Mouse (Mus musculus) lung, postnatal 0 days (tissue): Measurements from ENCODE around the gene Gtf2a2. TPM values are rescaled to one million over a fixed set of nuclear protein-coding genes. Genes with fewer than 3 reads are reported as not detected.
A peak's percentile ranks its signal among the peaks of the same experiment; 100 is the strongest.

Source experiments
- ATAC-seq: fragments of 200-750 bp; cut with Nextera tagmentation; 2 replicates; pipeline ENCODE4 v1.8.0; 2017; ENCODE audit warnings: moderate library complexity
- DNase-seq: peaks from one replicate; pipeline ENCODE4 v3.0.0-alpha.2; 2016; ENCODE audit warnings: low spot score
- H3K27ac ChIP-seq: fragments of 300-500 bp; sonication (generic); 2 replicates; pipeline ENCODE4 v1.5.1; 2014; ENCODE audit warnings: antibody characterized with exemption, mild to moderate bottlenecking, low read length, mixed read lengths
- H3K27me3 ChIP-seq: fragments of 300-500 bp; sonication (generic); replicated peaks from 2 replicates; pipeline ENCODE4 v1.6.1; 2014; ENCODE audit warnings: low read length, mixed read lengths; ENCODE audit not compliant: insufficient read depth
- H3K36me3 ChIP-seq: fragments of 300-500 bp; sonication (generic); 2 replicates; pipeline ENCODE4 v1.6.1; 2014; ENCODE audit warnings: low read length, mixed read lengths; ENCODE audit not compliant: insufficient read depth
- H3K4me1 ChIP-seq: fragments of 300-500 bp; sonication (generic); 2 replicates; pipeline ENCODE4 v1.6.1; 2014; ENCODE audit warnings: antibody characterized with exemption, low read depth, low read length, mixed read lengths; ENCODE audit not compliant: insufficient read depth
- H3K4me2 ChIP-seq: fragments of 300-500 bp; sonication (generic); replicated peaks from 2 replicates; pipeline ENCODE4 v1.6.1; 2014; ENCODE audit warnings: low read depth, mild to moderate bottlenecking, low read length, moderate library complexity, mixed read lengths
- H3K4me3 ChIP-seq: fragments of 300-500 bp; sonication (generic); 2 replicates; pipeline ENCODE4 v1.5.1; 2014; ENCODE audit warnings: low read depth, low read length
- H3K9ac ChIP-seq: fragments of 300-500 bp; sonication (generic); replicated peaks from 2 replicates; pipeline ENCODE4 v1.6.1; 2014; ENCODE audit warnings: low read depth, mild to moderate bottlenecking
- H3K9me3 ChIP-seq: fragments of 300-500 bp; sonication (generic); 2 replicates; pipeline ENCODE4 v1.6.1; 2016; ENCODE audit warnings: low read length, mixed read lengths
- CTCF ChIP-seq: IDR thresholded peaks from 2 replicates; pipeline ENCODE4 v1.5.1; 2016; ENCODE audit warnings: antibody characterized with exemption, mild to moderate bottlenecking
- EP300 ChIP-seq: IDR thresholded peaks from 2 replicates; pipeline ENCODE4 v1.6.1; 2016; ENCODE audit warnings: antibody characterized with exemption, mild to moderate bottlenecking, control low read depth
- WGBS: fragments of 180-500 bp; shearing (Covaris S2); extraction: QIAGEN DNeasy Blood & Tissue Kit; methylation state at CpG from one replicate; pipeline ENCODE4 v1.1.7; 2014; 5-methylcytosine and 5-hydroxymethylcytosine counted together
- polyA plus RNA-seq: library from polyadenylated mRNA; unstranded; fragments of >200 nt; fragmentation: Nextera tagmentation; extraction: Ambion mirVana; gene quantifications from 2 replicates; pipeline ENCODE4 v1.2.1, GENCODE M21; 2015

Gtf2a2 gene
- polyA plus RNA-seq, 1 experiment from 2014 or later = 142 TPM

DNA sequence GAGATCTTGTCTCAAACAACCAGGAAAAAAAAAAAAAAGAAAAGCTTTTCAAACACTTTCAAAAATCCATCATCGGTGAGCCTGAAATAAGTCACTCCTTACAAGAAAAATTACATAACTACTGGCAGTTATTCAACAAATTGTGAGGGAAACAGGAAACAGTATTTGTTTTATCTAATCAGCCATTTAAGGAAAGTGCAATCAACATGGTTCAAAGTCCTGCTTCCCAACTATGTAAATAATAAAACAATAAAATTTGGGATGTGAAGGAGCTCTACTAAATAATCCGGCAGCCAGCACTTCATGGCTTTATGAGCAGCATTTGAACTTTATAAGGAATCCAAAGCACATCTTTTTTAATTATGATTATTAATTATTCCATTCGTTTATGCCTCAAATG lies 49.7 kb downstream of the Gtf2a2 start:
- Histone ChIP-seq H3K4me1 (no peaks in the 10 kb centered on the region), H3K9ac (no peak overlapping the region), H3K4me3 (no peak overlapping the region), H3K27ac (no peak overlapping the region), H3K27me3 (no peaks in the 10 kb centered on the region), H3K36me3 (no peaks in the 10 kb centered on the region), H3K9me3 (no peaks in the 10 kb centered on the region), H3K4me2 (no peak overlapping the region)
- ATAC-seq (no peak), DNase-seq (peak; percentile 15)
- no peak for TF ChIP-seq CTCF
- no peak for TF ChIP-seq EP300
- WGBS = 44% methylated on average over 3 of the region's 3 CpGs

DNA sequence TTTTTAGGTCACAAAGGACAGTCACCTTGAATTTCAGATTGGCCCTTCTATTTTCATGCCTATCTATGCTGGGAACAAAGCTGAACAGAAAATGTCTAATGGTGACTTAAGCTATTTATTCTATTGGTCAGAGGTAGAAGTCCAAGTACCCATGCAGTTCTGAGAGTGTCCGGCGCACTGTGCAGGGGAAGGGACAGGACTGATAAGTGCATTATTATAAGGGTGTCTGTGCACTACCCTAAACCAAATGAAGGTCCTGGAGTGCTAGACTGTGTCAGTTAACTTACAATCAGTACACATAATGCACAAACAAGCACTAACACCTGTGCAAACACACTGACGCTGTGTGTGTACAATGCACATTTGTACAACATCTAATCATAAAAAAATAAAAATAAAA lies 55.1 kb downstream of the Gtf2a2 start:
- no peak overlapping the region for H3K4me3 ChIP-seq
- H3K4me1 ChIP-seq = no peaks in the 10 kb centered on the region
- H3K9me3 ChIP-seq = no peaks in the 10 kb centered on the region
- H3K4me2 ChIP-seq = no peak overlapping the region
- WGBS = 79% methylated on average over 3 of the region's 3 CpGs
- H3K27ac ChIP-seq = no peak overlapping the region
- ATAC-seq (no peak), DNase-seq (no peak)
- H3K36me3 ChIP-seq = no peaks in the 10 kb centered on the region
- no peak overlapping the region for H3K9ac ChIP-seq
- TF ChIP-seq EP300 (no peak), CTCF (no peak)
- no peaks in the 10 kb centered on the region for H3K27me3 ChIP-seq

DNA sequence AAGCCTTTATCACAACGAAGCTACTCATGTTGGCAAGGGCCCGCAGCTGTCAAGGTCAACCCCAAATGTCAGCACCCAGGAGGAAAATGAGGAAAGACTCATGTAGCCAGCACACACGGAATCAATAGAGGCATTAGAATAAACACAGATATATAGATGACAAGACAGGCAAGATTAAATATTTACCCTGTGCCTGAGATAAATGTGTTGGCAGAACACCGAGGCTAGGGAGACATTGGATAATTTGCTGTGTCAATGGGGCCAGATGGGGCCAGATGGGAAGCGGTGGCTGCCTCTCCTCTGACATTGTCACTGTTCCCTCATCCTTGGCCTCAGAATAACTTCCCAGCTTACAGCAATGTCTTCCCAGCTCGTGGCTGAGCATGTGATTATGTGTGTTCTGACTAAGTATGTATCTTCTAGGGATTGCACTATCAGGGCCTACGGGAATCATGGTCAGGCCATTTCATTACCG lies 57.6 kb downstream of the Gtf2a2 start:
- no peaks in the 10 kb centered on the region for H3K9me3 ChIP-seq
- no peak overlapping the region for H3K4me2 ChIP-seq
- H3K4me1 ChIP-seq = no peaks in the 10 kb centered on the region
- ATAC-seq (peak; percentile 76), DNase-seq (peak; percentile 74)
- TF ChIP-seq EP300 (no peak), CTCF (no peak)
- H3K27me3 ChIP-seq = no peaks in the 10 kb centered on the region
- H3K36me3 ChIP-seq = no peaks in the 10 kb centered on the region
- H3K4me3 ChIP-seq = no peak overlapping the region
- 30% methylated on average over 8 of the region's 8 CpGs for WGBS
- no peak overlapping the region for H3K27ac ChIP-seq
- H3K9ac ChIP-seq = no peak overlapping the region

DNA sequence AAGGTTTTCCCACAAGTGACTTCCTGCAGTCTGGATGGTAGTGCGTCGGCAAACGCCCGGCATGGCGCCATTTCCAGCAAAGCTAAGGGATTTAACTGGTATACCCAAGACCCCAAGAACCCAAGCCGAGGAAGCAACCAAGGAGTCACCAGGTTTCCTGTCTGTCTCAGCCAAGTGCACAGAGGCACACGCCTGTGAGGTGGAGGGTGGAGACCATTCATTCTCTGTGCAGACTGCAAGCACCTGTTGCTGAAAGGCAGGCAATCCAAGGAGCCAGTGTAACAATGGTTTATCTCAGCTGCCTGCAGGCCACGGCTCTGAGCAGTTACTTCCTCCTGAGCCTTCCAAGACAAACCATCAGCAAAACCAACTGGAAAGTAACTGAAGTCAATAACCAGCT lies 60.0 kb downstream of the Gtf2a2 start:
- no peak overlapping the region for H3K4me3 ChIP-seq
- 82% methylated on average over 8 of the region's 8 CpGs for WGBS
- TF ChIP-seq EP300 (no peak), CTCF (no peak)
- no peaks in the 10 kb centered on the region for H3K9me3 ChIP-seq
- H3K4me2 ChIP-seq = no peak overlapping the region
- no peaks in the 10 kb centered on the region for H3K27me3 ChIP-seq
- no peak for ATAC-seq
- no peak overlapping the region for H3K9ac ChIP-seq
- no peaks in the 10 kb centered on the region for H3K36me3 ChIP-seq
- no peak overlapping the region for H3K27ac ChIP-seq
- no peaks in the 10 kb centered on the region for H3K4me1 ChIP-seq
- DNase-seq = no peak

Other genes starting within 250 kb of the Gtf2a2 start
- gene Bnip2, start 23.1 kb upstream of the Gtf2a2 start, polyA plus RNA-seq = 130 and 131 TPM in 2 replicates
- not detected in 2 replicates for gene Gcnt3, start 25.5 kb downstream of the Gtf2a2 start, polyA plus RNA-seq
- gene Fam81a, start 130.0 kb downstream of the Gtf2a2 start, polyA plus RNA-seq = 4.8 and 6.0 TPM in 2 replicates
- 36.0 and 43.0 TPM in 2 replicates for gene Myo1e, start 194.8 kb downstream of the Gtf2a2 start, polyA plus RNA-seq